Mouse (Mus musculus): ENCODE data around the gene Gjd3.

Gjd3 gene

GRCm38 (mm10) chr11:98932293-98933091 lies 50.3 kb downstream of the Gjd3 start:
- peak; percentile 42 for DNase-seq (ENCODE audit: low spot score)
